Mouse (Mus musculus) embryonic stem cell, embryonic (primary cell): ENCODE measurements around the gene Edil3.

Source experiments
- CTCF ChIA-PET, 4 experiments: fragments of 300-600 bp in 2 of 4; fragments of 350-600 bp in 2 of 4; sonication (Branson Sonifier 250); formaldehyde crosslinking; loops; one replicate each; lab custom pipeline; 2022; ENCODE audit warnings: inconsistent platforms in 2 of 4; lab: Charles Lee
- POLR2A ChIA-PET, 4 experiments: fragments of 300-600 bp in 2 of 4; fragments of 350-600 bp in 2 of 4; sonication (Branson Sonifier 250); formaldehyde crosslinking; loops; one replicate each; lab custom pipeline; 2022; ENCODE audit warnings: antibody characterized with exemption in 4 of 4, inconsistent platforms in 1 of 4; lab: Charles Lee

Gene Edil3

DNA sequence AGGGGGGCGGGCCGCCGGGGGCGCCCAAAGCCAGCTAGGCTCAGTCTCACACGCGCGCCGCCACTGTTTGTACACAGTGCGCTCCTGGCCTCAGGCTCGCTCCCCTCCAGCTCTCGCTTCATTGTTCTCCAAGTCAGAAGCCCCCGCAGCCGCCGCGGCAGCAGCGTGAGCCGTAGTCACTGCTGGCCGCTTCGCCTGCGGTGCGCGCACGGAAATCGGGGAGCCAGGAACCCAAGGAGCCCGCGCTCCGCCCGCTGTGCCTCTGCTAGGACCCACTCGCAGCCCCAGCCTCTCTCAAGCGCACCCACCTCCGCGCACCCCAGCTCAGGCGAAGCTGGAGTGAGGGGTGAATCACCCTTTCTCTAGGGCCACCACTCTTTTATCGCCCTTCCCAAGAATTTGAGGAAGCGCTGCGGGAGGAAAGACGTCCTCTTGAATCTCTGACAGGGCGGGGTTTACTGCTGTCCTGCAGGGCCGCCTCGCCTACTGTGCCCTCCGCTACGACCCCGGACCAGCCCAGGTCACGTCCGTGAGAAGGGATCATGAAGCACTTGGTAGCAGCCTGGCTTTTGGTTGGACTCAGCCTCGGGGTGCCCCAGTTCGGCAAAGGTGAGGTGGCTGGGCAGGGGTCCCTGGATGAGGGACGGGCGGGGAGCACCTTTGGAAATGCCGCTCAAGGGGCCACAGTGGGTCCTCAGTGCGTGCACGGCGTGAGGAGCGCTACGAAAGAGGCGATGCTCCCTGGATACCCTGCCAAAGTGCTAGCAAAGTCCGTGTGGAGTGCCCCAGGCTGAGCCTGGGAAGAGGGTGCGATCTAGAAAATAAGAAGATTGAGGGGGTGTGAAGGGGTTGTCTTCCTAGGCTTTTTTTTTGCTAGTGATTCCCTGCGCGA lies at the start of gene Edil3:
TSS of gene Edil3 (plus strand) at position 33 of the 892 bp plus-strand sequence.
- POLR2A ChIA-PET = no interaction called here

GRCm38 (mm10) chr13:88799186-88799585 lies 22.1 kb upstream of the Edil3 start:
- POLR2A ChIA-PET = no interaction called here
- CTCF ChIA-PET = no interaction called here

More for the DNA sequence above, at the start of gene Edil3:
- CTCF ChIA-PET = interaction anchor here in 2 of 4 experiments (0.5 to 0.7 kb wide), 3 partner anchors 40 to 157 kb away, joined by 3 read pairs; no protein-coding TSS in a partner anchor

DNA sequence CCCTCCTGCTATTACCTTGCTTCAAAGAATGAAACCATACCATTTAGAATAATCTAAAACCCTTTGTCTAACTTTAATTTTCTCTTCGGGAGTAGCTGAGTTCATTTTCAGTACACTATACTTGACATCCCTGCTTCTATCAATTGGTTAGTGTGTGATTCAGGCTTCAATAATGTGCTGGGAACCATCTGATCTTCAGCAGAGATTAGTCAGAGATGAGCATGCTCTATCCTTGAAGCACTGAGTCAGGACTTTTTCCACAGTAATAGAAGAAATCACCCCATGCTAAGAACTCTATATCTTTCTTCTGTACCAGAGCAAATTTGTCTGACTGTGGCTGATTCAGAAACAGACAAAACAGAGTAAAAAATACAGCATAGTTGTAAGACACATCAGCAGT lies 20.3 kb upstream of the Edil3 start:
- ChIA-PET POLR2A (no interaction called here), CTCF (no interaction called here)

- ChIA-PET CTCF (no interaction called here), POLR2A (no interaction called here)
Observed at GRCm38 (mm10) chr13:88805838-88806237, 15.4 kb upstream of the Edil3 start.

- ChIA-PET CTCF (no interaction called here), POLR2A (interaction anchor here in 2 of 4 experiments (0.6 kb wide), 2 partner anchors 47 to 84 kb away, joined by 3 to 4 read pairs; no protein-coding TSS in a partner anchor)
Observed at GRCm38 (mm10) chr13:88806269-88806668, 15.0 kb upstream of the Edil3 start.

DNA sequence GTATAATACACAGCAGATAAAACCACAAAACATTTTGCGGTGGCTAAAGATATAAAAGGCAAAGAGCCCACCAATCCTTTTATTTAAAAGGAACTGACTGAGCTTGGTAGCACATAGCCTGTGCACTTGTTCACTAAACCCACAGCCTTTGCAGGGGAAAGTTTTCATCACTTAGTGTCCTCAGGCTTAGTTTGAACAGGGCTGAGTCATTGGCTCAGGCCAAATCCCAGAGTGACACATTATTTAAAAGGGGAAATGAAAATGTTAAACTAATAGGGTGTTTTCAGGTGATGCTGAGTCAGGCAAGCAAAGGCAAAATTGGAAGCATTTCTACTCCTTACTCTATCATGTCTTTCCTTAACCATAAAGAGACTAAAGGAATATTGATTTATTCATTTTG lies 11.2 kb upstream of the Edil3 start:
- ChIA-PET CTCF (no interaction called here), POLR2A (no interaction called here)

DNA sequence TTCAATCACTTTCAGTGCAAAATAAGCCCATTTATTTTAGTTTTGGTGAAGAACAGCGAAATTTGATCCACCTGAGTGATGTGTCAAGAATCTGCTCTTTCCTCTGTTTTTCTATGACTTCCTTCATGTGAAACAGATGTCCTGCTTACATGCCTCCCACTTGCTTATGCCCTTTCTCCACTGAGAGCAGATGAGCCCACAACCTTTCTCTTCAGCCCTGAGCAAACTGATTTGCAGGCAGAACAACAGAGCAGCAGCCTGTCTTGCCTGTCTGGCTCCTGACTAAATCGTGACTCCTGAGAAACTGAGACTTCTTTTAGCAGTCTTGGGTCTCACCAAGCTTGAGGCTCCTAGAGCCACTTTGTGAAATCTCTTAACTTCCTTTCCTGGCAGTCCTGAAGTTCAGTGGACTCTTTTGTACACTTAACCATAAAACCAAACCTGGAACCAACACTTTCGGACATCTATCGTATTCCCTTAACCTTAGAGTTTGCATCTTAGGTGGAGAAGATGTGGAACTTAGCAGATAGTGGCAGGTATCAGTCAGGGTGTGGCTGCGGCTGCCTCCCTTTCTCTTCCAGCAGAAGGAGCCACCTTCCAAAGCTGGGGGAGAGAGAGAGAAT lies 475 bp upstream of the Edil3 start:
- POLR2A ChIA-PET = no interaction called here
- CTCF ChIA-PET = interaction anchor here in 2 of 4 experiments (0.5 to 0.6 kb wide), 2 partner anchors 148 to 730 kb away, joined by 3 read pairs; no protein-coding TSS in a partner anchor

- CTCF ChIA-PET = interaction anchor here in 2 of 4 experiments (0.6 to 0.7 kb wide), 2 partner anchors 41 to 157 kb away, joined by 3 read pairs; no protein-coding TSS in a partner anchor
Observed at GRCm38 (mm10) chr13:88822332-88822895, 1.1 kb downstream of the Edil3 start.

DNA sequence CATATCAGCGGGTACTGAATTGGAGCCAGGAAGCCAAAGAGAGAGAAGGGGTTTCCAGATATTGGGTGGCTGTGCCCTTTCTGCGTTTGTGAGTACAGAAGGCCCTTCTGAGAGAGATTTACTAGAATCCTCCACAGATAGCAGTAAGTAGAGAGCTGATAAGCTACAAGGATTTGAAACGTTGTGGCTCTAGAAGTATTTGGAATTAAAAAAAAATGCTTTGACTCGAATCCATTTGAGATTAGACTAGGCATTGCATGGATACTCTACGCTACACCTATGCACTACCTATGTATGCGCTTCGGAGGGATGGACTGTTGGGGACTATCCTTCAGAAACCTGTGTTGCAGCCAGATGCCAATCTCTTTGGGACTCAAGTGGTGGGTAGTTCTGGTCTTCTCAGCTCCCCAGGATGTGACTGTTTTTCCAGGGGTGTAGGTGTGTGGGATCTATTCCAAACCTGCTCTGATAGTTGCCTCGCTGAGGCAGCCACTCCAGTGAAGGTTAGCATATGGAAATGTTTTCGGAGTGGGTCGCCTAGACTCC lies 1.8 kb downstream of the Edil3 start:
- POLR2A ChIA-PET = interaction anchor here in 1 of 4 experiments (0.7 kb wide), 2 partner anchors 95 to 1138 kb away, joined by 5 read pairs; no protein-coding TSS in a partner anchor
- CTCF ChIA-PET = no interaction called here

More at GRCm38 (mm10) chr13:88822332-88822895, 1.1 kb downstream of the Edil3 start:
- POLR2A ChIA-PET = no interaction called here

DNA sequence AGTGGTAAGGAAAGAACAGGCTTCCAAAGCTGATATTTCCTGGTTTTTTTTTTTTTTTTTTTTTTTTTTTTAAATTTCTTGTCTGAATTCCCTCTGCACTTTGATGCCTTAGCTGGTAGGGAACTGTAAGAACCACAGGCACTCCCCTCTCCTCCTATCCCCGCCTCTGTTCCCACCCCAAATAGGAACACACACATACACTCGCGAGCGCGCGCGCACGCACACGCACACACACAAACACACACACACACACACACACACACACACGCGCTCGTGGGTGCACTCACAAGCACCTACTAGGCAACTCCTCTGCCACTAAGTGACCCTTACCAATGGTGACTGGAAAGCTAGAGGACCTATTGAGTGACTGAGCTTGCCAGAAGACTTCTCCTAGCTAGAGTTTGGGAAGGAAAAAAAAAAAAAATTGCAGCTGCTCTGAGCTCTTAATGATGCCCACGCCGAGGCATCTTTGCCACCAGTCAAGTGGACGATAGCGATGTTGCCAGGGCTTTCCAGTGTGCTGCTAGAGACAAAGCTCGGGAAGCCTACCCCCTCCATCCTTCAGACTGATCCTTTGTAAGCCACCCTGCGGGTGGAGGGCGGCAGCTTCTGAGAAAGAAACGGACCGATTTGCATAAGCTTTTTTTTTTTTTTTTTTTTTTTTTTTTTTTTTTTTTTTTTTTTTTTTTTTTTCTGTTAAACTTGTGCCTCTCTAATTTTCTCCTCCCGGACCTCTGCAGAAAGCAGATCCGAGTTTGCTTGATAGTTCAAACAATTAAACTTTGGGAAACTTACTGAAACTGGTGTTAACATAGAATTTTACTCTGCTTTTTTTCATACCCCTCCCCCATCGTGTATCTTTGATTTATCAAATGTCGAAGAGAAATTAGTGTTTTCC lies 2.5 kb downstream of the Edil3 start:
- ChIA-PET CTCF (interaction anchor here in 1 of 4 experiments (0.6 kb wide), 1 partner anchor 85 kb away, joined by 3 read pairs; no protein-coding TSS in a partner anchor), POLR2A (interaction anchor here in 2 of 4 experiments (0.6 to 0.7 kb wide), 3 partner anchors 95 to 1139 kb away, joined by 3 to 5 read pairs (median 5); no protein-coding TSS in a partner anchor)

- POLR2A ChIA-PET = no interaction called here
- CTCF ChIA-PET = no interaction called here
Observed at GRCm38 (mm10) chr13:88824441-88824840, 3.2 kb downstream of the Edil3 start.

DNA sequence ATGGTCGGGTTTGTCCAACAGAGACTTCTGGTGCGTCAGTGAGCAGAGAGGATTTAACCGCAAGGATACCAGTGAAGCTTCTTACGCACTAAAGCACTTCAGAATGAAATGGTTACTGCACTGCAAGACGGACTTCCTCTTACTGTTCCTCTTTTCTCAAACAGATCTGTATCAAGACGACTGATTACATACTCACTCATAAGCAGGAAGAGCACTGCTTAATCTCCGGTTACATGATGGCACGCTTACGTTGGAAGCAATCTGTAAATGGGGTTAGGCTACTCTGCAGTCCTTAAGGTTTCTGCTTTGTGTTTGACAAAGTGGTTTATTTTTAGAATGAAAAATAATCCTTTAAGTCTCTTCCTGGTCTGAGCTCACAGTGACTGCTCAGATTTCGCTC lies 7.1 kb downstream of the Edil3 start:
- CTCF ChIA-PET = interaction anchor here in 1 of 4 experiments (0.6 kb wide), 1 partner anchor 342 kb away, joined by 3 read pairs; no protein-coding TSS in a partner anchor
- POLR2A ChIA-PET = no interaction called here

GRCm38 (mm10) chr13:88833732-88834131 lies 12.5 kb downstream of the Edil3 start:
- CTCF ChIA-PET = no interaction called here
- POLR2A ChIA-PET = no interaction called here

GRCm38 (mm10) chr13:88849739-88850138 lies 28.5 kb downstream of the Edil3 start:
- CTCF ChIA-PET = no interaction called here
- POLR2A ChIA-PET = no interaction called here

DNA sequence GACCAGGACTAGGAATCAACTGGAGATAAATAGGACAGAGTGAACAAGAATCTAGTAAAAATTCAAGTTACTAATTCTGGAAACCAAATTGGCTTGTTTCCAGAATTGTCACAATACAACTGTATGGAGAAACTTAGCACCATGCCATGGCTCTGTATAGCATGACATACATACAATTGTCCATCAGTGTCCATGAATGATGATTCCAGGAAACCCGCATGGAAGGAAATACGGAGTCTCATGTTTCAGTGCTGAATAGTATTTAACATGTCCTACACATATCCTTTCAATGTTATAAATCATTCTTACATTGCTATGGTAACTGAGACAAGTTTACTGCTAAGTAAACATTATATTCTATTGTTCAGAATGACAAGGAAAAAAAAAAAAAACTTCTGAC lies 58.7 kb downstream of the Edil3 start:
- POLR2A ChIA-PET = no interaction called here
- CTCF ChIA-PET = no interaction called here

DNA sequence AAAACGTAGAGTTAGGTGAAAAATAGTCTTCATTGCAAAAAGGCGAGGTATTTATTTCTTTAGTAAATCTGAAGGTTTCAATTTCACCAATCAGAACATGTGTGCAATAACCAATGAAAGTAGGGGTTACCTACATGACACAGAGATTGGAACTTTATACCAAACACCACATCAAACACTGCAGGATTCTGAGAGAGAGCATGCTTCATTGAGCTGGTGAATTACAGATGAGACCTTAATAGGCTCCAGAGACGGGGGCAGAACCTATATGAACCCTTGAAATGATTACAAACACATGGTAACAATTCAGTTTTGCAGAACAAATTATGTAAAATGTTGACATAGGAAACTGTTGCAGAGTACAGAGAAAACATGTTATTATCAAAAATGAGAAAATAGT lies 69.5 kb downstream of the Edil3 start:
- POLR2A ChIA-PET = no interaction called here
- CTCF ChIA-PET = no interaction called here

DNA sequence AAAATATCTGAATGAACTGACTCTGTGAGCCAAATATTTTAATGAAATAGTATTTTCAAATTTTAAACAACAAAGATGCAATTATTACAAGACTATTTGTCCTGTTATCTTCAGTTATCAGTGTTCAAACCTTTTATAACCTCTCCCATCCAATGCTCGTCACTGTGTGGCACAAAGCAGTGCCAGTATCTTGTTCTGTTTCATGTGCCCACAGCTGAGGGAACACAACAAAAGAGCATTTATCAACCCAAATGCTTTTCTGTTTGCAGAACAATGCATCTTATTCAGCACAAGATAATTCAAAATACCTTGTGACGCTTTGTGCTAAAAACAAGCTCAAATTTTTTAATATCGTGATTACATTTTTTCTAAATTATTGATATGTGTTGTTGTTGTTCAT lies 78.8 kb downstream of the Edil3 start:
- ChIA-PET POLR2A (no interaction called here), CTCF (no interaction called here)

- ChIA-PET CTCF (no interaction called here), POLR2A (no interaction called here)
Observed at GRCm38 (mm10) chr13:88907405-88907804, 86.1 kb downstream of the Edil3 start.
